Mouse (Mus musculus): ENCODE measurements at regions not wholly inside any gene's neighbourhood (a gene's known extent, or its start where the extent isn't known, plus 50 kb on each side); places are given as distances from the start of the nearest gene placed in this dataset.
A peak's percentile ranks its signal among the peaks of the same experiment; 100 is the strongest.

GRCm38 (mm10) chr7:82047456-82047855 lies 55.4 kb upstream of the Bnc1 start:
- no peak overlapping the region for H3K9ac ChIP-seq
- H3K9me3 ChIP-seq = no peaks in the 10 kb centered on the region
- H3K27me3 ChIP-seq (replicated peaks) = no peaks in the 10 kb centered on the region
- no peak overlapping the region for H3K27ac ChIP-seq
- H3K4me2 ChIP-seq = no peak overlapping the region
- H3K4me3 ChIP-seq = no peak overlapping the region
- H3K36me3 ChIP-seq (replicated peaks) = no peaks in the 10 kb centered on the region
- WGBS = 67% methylated on average over 5 of the region's 5 CpGs
- no peaks in the 10 kb centered on the region for H3K4me1 ChIP-seq
- no peak for ATAC-seq (replicated peaks)

- H3K36me3 ChIP-seq (replicated peaks) = no peaks in the 10 kb centered on the region
- no peak overlapping the region for H3K4me2 ChIP-seq
- no peak for ATAC-seq (replicated peaks)
- H3K27ac ChIP-seq = no peak overlapping the region
- peaks cover 12% of the 10 kb centered on the region for H3K4me1 ChIP-seq
- H3K27me3 ChIP-seq (replicated peaks) = no peaks in the 10 kb centered on the region
- WGBS = 79% methylated on average over 4 of the region's 4 CpGs
- H3K9me3 ChIP-seq = no peaks in the 10 kb centered on the region
- H3K9ac ChIP-seq = no peak overlapping the region
- H3K4me3 ChIP-seq = no peak overlapping the region
Measured at GRCm38 (mm10) chr7:82053411-82053810, 61.3 kb upstream of the Bnc1 start.

- H3K4me2 ChIP-seq = peak overlapping the region; percentile 46
- 2% methylated on average over 21 of the region's 21 CpGs for WGBS
- H3K9me3 ChIP-seq = no peaks in the 10 kb centered on the region
- H3K4me3 ChIP-seq = peak overlapping the region; percentile 12
- H3K9ac ChIP-seq = no peak overlapping the region
- no peak overlapping the region for H3K27ac ChIP-seq
- no peaks in the 10 kb centered on the region for H3K36me3 ChIP-seq (replicated peaks)
- peak; percentile 65; the same call in 1 of the 2 replicates for ATAC-seq (replicated peaks)
- H3K4me1 ChIP-seq = peaks cover 12% of the 10 kb centered on the region
- H3K27me3 ChIP-seq (replicated peaks) = no peaks in the 10 kb centered on the region
Measured at GRCm38 (mm10) chr7:82056551-82057230, 64.6 kb upstream of the Bnc1 start.

GRCm38 (mm10) chr7:82063407-82063806 lies 71.3 kb upstream of the Bnc1 start:
- Histone ChIP-seq H3K4me3 (no peak overlapping the region), H3K4me2 (no peak overlapping the region), H3K9me3 (no peaks in the 10 kb centered on the region), H3K9ac (no peak overlapping the region), H3K27ac (no peak overlapping the region), H3K27me3 (replicated peaks) (no peaks in the 10 kb centered on the region), H3K36me3 (replicated peaks) (no peaks in the 10 kb centered on the region), H3K4me1 (no peaks in the 10 kb centered on the region)
- no peak for ATAC-seq (replicated peaks)
- 63% methylated on average over 7 of the region's 7 CpGs for WGBS

GRCm38 (mm10) chr7:82069629-82070450 lies 77.7 kb upstream of the Bnc1 start:
- ATAC-seq (replicated peaks) = peak; percentile 71
- no peaks in the 10 kb centered on the region for H3K9me3 ChIP-seq
- no peak overlapping the region for H3K9ac ChIP-seq
- no peak overlapping the region for H3K4me3 ChIP-seq
- 63% methylated on average over 7 of the region's 7 CpGs for WGBS
- 0 out of 2 replicates have a peak, but pooled peaks cover 7% of the 10 kb centered on the region for H3K4me1 ChIP-seq
- H3K27me3 ChIP-seq (replicated peaks) = no peaks in the 10 kb centered on the region
- H3K36me3 ChIP-seq (replicated peaks) = no peaks in the 10 kb centered on the region
- H3K27ac ChIP-seq = no peak overlapping the region
- H3K4me2 ChIP-seq = no peak overlapping the region

GRCm38 (mm10) chr7:82070946-82071727 lies 79.0 kb upstream of the Bnc1 start:
- Histone ChIP-seq H3K4me1 (0 out of 2 replicates have a peak, but pooled peaks cover 7% of the 10 kb centered on the region), H3K4me2 (no peak overlapping the region), H3K4me3 (no peak overlapping the region), H3K9ac (no peak overlapping the region), H3K27me3 (replicated peaks) (no peaks in the 10 kb centered on the region), H3K36me3 (replicated peaks) (no peaks in the 10 kb centered on the region), H3K27ac (no peak overlapping the region), H3K9me3 (no peaks in the 10 kb centered on the region)
- ATAC-seq (replicated peaks) = no peak
- 88% methylated on average over 10 of the region's 10 CpGs for WGBS

- WGBS = 90% methylated on average over 2 of the region's 2 CpGs
- H3K4me1 ChIP-seq = 0 out of 2 replicates have a peak, but pooled peaks cover under 1% of the 10 kb centered on the region
- no peak overlapping the region for H3K27ac ChIP-seq
- H3K27me3 ChIP-seq (replicated peaks) = no peaks in the 10 kb centered on the region
- H3K9ac ChIP-seq = no peak overlapping the region
- no peaks in the 10 kb centered on the region for H3K36me3 ChIP-seq (replicated peaks)
- no peak for ATAC-seq (replicated peaks)
- no peak overlapping the region for H3K4me2 ChIP-seq
- no peak overlapping the region for H3K4me3 ChIP-seq
- H3K9me3 ChIP-seq = no peaks in the 10 kb centered on the region
Measured at GRCm38 (mm10) chr7:82075359-82075758, 83.3 kb upstream of the Bnc1 start.

GRCm38 (mm10) chr7:82081851-82082250 lies 89.8 kb upstream of the Bnc1 start:
- H3K27ac ChIP-seq = no peak overlapping the region
- H3K9ac ChIP-seq = no peak overlapping the region
- WGBS = 4% methylated on average over 3 of the region's 3 CpGs
- H3K4me2 ChIP-seq = no peak overlapping the region
- no peak overlapping the region for H3K4me3 ChIP-seq
- no peaks in the 10 kb centered on the region for H3K27me3 ChIP-seq (replicated peaks)
- peak; percentile 60; the same call in 1 of the 2 replicates for ATAC-seq (replicated peaks)
- H3K9me3 ChIP-seq = no peaks in the 10 kb centered on the region
- peaks cover 16% of the 10 kb centered on the region for H3K4me1 ChIP-seq
- no peaks in the 10 kb centered on the region for H3K36me3 ChIP-seq (replicated peaks)

GRCm38 (mm10) chr7:82082883-82083282 lies 90.8 kb upstream of the Sh3gl3 start:
- Histone ChIP-seq H3K9ac (no peak overlapping the region), H3K4me3 (no peak overlapping the region), H3K27me3 (replicated peaks) (no peaks in the 10 kb centered on the region), H3K4me2 (no peak overlapping the region), H3K9me3 (no peaks in the 10 kb centered on the region), H3K4me1 (peaks cover 16% of the 10 kb centered on the region), H3K36me3 (replicated peaks) (no peaks in the 10 kb centered on the region), H3K27ac (no peak overlapping the region)
- no peak for ATAC-seq (replicated peaks)
- WGBS = 16% methylated on average over 6 of the region's 6 CpGs

GRCm38 (mm10) chr7:82084473-82084872 lies 89.2 kb upstream of the Sh3gl3 start:
- 64% methylated on average over 10 of the region's 10 CpGs for WGBS
- no peak for ATAC-seq (replicated peaks)
- Histone ChIP-seq H3K9me3 (no peaks in the 10 kb centered on the region), H3K4me3 (no peak overlapping the region), H3K4me1 (peaks cover 16% of the 10 kb centered on the region), H3K4me2 (no peak overlapping the region), H3K27me3 (replicated peaks) (no peaks in the 10 kb centered on the region), H3K9ac (no peak overlapping the region), H3K27ac (no peak overlapping the region), H3K36me3 (replicated peaks) (no peaks in the 10 kb centered on the region)

GRCm38 (mm10) chr7:82085205-82085604 lies 88.4 kb upstream of the Sh3gl3 start:
- H3K9ac ChIP-seq = no peak overlapping the region
- ATAC-seq (replicated peaks) = no peak
- no peak overlapping the region for H3K4me3 ChIP-seq
- no peak overlapping the region for H3K4me2 ChIP-seq
- H3K9me3 ChIP-seq = no peaks in the 10 kb centered on the region
- no peak overlapping the region for H3K27ac ChIP-seq
- H3K4me1 ChIP-seq = peaks cover 16% of the 10 kb centered on the region
- no peaks in the 10 kb centered on the region for H3K36me3 ChIP-seq (replicated peaks)
- no peaks in the 10 kb centered on the region for H3K27me3 ChIP-seq (replicated peaks)
- 90% methylated on average over 4 of the region's 4 CpGs for WGBS

GRCm38 (mm10) chr7:82098136-82098535 lies 75.5 kb upstream of the Sh3gl3 start:
- H3K9me3 ChIP-seq = no peaks in the 10 kb centered on the region
- WGBS = 80% methylated on average over 6 of the region's 6 CpGs
- H3K27me3 ChIP-seq (replicated peaks) = no peaks in the 10 kb centered on the region
- no peak overlapping the region for H3K9ac ChIP-seq
- H3K27ac ChIP-seq = no peak overlapping the region
- no peaks in the 10 kb centered on the region for H3K36me3 ChIP-seq (replicated peaks)
- H3K4me1 ChIP-seq = no peaks in the 10 kb centered on the region
- no peak for ATAC-seq (replicated peaks)
- no peak overlapping the region for H3K4me3 ChIP-seq
- H3K4me2 ChIP-seq = no peak overlapping the region

Measured in midbrain, embryonic 15.5 days (tissue).